28 mouse cellular contexts compared by ENCODE assay signal in genomic region chr8:46836011-46836652, GRCm38 (mm10).
DNase-seq lines count a peak whose midpoint lies in the region; ATAC-seq and TF ChIP-seq lines count a peak whose summit lies in the region.
"Had no signal": no experiment of that assay in that cellular context is flagged by ENCODE, and none has a peak within 500 bp of the region (broad histone marks: within the 10 kb centered on the region; RNA-seq: fewer than 3 reads in every experiment).

No protein-coding gene starts in this region.

- H3K36me3 ChIP-seq in forebrain, embryonic 13.5 days (ENCODE audit: poor library complexity, severe bottlenecking): peaks cover 13% of the 10 kb centered on the region
- no peaks in the 10 kb centered on the region for H3K36me3 ChIP-seq in forebrain, embryonic 12.5 days (replicated peaks)
- peaks cover 21% of the 10 kb centered on the region for H3K36me3 ChIP-seq in embryonic facial prominence, embryonic 14.5 days (ENCODE audit: control insufficient read depth, insufficient read depth, low read length)

- H3K9ac ChIP-seq in forebrain, embryonic 13.5 days: no peak overlapping the region
- H3K9ac ChIP-seq in forebrain, embryonic 12.5 days: no peak overlapping the region
- H3K9ac ChIP-seq in embryonic facial prominence, embryonic 14.5 days (ENCODE audit: low read depth, low read length): no peak overlapping the region
- H3K9ac ChIP-seq: heart, embryonic 15.5 days; intestine, embryonic 15.5 days; limb, embryonic 12.5 days; liver, postnatal 0 days had no signal

- H3K9me3 ChIP-seq in forebrain, embryonic 13.5 days (replicated peaks): no peaks in the 10 kb centered on the region
- no peaks in the 10 kb centered on the region for H3K9me3 ChIP-seq in forebrain, embryonic 12.5 days
- H3K9me3 ChIP-seq in embryonic facial prominence, embryonic 14.5 days (ENCODE audit: control insufficient read depth, low read length): no peaks in the 10 kb centered on the region
- H3K9me3 ChIP-seq: heart, embryonic 15.5 days; hindbrain, embryonic 10.5 days; intestine, embryonic 15.5 days; limb, embryonic 12.5 days; midbrain, embryonic 10.5 days had no signal

- peak; percentile 59; the same call in 1 of the 2 replicates for ATAC-seq in forebrain, embryonic 13.5 days
- no peak for ATAC-seq in forebrain, embryonic 12.5 days (ENCODE audit: low FRiP score)
- no peak for ATAC-seq in embryonic facial prominence, embryonic 14.5 days (ENCODE audit: low read depth)
- ATAC-seq: hindbrain, embryonic 16.5 days; intestine, embryonic 15.5 days; liver, postnatal 0 days; lung, postnatal 0 days; midbrain, embryonic 16.5 days had no signal

- H3K27ac ChIP-seq in forebrain, embryonic 13.5 days: no peak overlapping the region
- H3K27ac ChIP-seq in forebrain, embryonic 12.5 days: no peak overlapping the region
- peak overlapping the region; percentile 75 for H3K27ac ChIP-seq in gastrocnemius, adult 2 months
- H3K27ac ChIP-seq in embryonic facial prominence, embryonic 14.5 days (replicated peaks; ENCODE audit: low read depth, low read length): no peak overlapping the region
- H3K27ac ChIP-seq: heart, embryonic 15.5 days; hindbrain, embryonic 10.5 days; intestine, embryonic 15.5 days; limb, embryonic 12.5 days; macrophage; midbrain, embryonic 10.5 days had no signal

- H3K4me3 ChIP-seq in forebrain, embryonic 13.5 days: no peak overlapping the region
- no peak overlapping the region for H3K4me3 ChIP-seq in forebrain, embryonic 12.5 days (replicated peaks)
- no peak overlapping the region; the same call in 1 of the 2 replicates for H3K4me3 ChIP-seq in gastrocnemius, adult 2 months
- H3K4me3 ChIP-seq in embryonic facial prominence, embryonic 14.5 days (ENCODE audit: low read depth, low read length): no peak overlapping the region
- H3K4me3 ChIP-seq: heart, embryonic 15.5 days; hindbrain, embryonic 10.5 days; intestine, embryonic 15.5 days; limb, embryonic 12.5 days; midbrain, embryonic 10.5 days; myocyte had no signal

- 81% methylated on average over 8 of the region's 8 CpGs for WGBS in forebrain, embryonic 13.5 days
- 84% methylated on average over 8 of the region's 8 CpGs for WGBS in forebrain, embryonic 12.5 days
- WGBS in embryonic facial prominence, embryonic 14.5 days: 83% methylated on average over 8 of the region's 8 CpGs

- TF ChIP-seq CTCF in gastrocnemius, adult 2 months (IDR thresholded peaks at IDR 0.05): no peak

- DNase-seq in gastrocnemius, adult 2 months: peak; percentile 62
- no peak for DNase-seq in gastrocnemius, postnatal 10 days
- peak; percentile 83 for DNase-seq in Muller cell, postnatal 12 days (ENCODE audit: inconsistent ontology term)
- DNase-seq in embryonic facial prominence, embryonic 14.5 days (ENCODE audit: low spot score): peak; percentile 67
- no peak for DNase-seq in thymus, postnatal 4 days
- DNase-seq in adrenal gland, adult 18-20 months (ENCODE audit: low spot score in 2 of 2): no peak
- DNase-seq: adrenal gland, postnatal 36 days; cerebellum, adult 2 months; kidney, adult 8-10 months; kidney, postnatal 10 days; layer of hippocampus, postnatal 36 days; liver, postnatal 0 days; right cerebral cortex, postnatal 4 days; thymus, adult 18-20 months; thymus, postnatal 36 days had no signal

- H3K27me3 ChIP-seq in forebrain, embryonic 13.5 days: no peaks in the 10 kb centered on the region
- H3K27me3 ChIP-seq in forebrain, embryonic 12.5 days: no peaks in the 10 kb centered on the region
- no peaks in the 10 kb centered on the region for H3K27me3 ChIP-seq in embryonic facial prominence, embryonic 14.5 days (replicated peaks; ENCODE audit: control insufficient read depth, insufficient read depth, low read length)
- H3K27me3 ChIP-seq: heart, embryonic 15.5 days; intestine, embryonic 15.5 days; limb, embryonic 12.5 days had no signal

- intact Hi-C loops in gastrocnemius, adult 2 months (cut with DNase I): no loop called here

- H3K4me2 ChIP-seq in forebrain, embryonic 13.5 days: no peak overlapping the region
- H3K4me2 ChIP-seq in forebrain, embryonic 12.5 days: no peak overlapping the region
- no peak overlapping the region for H3K4me2 ChIP-seq in embryonic facial prominence, embryonic 14.5 days (ENCODE audit: low read depth, low read length)
- H3K4me2 ChIP-seq: heart, embryonic 15.5 days; intestine, embryonic 15.5 days; limb, embryonic 12.5 days; liver, embryonic 11.5 days had no signal

- peaks cover 12% of the 10 kb centered on the region; the same call in 1 of the 2 replicates for H3K4me1 ChIP-seq in forebrain, embryonic 13.5 days
- H3K4me1 ChIP-seq in forebrain, embryonic 12.5 days: no peaks in the 10 kb centered on the region; the same call in none of the 2 replicates
- no peaks in the 10 kb centered on the region for H3K4me1 ChIP-seq in embryonic facial prominence, embryonic 14.5 days (ENCODE audit: control insufficient read depth, insufficient read depth, low read length)
- H3K4me1 ChIP-seq: limb, embryonic 12.5 days had no signal

Comparison
In these comparisons a context has a peak if more than half of its experiments do, and no peak if none do; other contexts are left out.
1. DNase-seq: peak in gastrocnemius, adult 2 months (single experiment), Muller cell, postnatal 12 days (single experiment) and embryonic facial prominence, embryonic 14.5 days (single experiment); none in gastrocnemius, postnatal 10 days (single experiment), thymus, postnatal 4 days (single experiment) and adrenal gland, adult 18-20 months (0 of 2).